Mouse (Mus musculus): ENCODE measurements at regions not wholly inside any gene's neighbourhood (a gene's known extent, or its start where the extent isn't known, plus 50 kb on each side); places are given as distances from the start of the nearest gene placed in this dataset.

DNA sequence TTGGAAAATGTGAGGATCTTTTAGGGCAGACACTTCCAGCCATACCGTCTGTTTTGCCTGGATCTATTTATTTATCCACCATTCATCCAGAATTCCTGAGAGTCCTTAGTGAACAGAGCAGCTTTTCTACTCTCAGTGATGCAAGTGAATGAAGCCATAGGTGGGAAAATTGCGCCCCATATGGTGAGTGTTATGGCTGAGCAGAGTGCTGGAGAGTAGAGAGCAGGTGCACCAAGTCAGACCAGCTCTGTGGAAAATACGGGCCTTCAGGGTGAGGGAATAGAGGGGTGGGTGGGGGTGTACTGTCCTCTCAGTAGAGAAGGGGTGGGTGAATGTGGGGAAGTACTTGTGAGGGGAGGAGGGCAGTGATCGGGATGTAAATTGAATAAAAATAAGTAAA, 223.0 kb upstream of the 4930550L24Rik start:
- no peak for DNase-seq

GRCm38 (mm10) chrX:58688964-58689363, 220.2 kb upstream of the 4930550L24Rik start:
- DNase-seq: peak; percentile 20 to 21

DNA sequence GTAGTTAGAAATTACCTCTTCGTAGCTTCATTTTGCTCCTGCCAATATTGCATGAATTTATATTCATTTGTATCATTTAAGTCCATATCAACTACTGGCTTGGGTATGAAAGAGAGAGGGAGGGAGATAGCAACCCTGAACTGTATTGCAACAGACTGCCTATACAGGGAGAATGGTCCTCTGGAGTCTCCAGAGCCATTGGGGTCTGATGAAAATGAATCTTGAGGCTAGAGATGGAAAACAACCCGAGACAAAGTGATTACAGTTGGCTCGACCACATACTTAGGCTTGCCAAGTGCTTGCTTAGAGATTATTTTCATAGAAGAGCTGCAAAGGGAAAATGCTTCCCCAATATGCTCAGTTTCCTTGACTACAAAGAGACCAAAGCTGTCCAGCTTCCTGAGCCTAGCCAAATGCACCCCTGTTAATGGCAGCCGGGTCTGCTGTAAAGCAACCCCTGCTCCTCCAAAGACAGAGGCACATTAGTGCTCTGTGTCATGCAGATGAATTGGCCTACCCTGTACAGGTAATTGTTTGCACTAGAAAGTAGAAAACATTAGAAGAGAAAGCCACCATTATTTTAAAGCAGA, 206.9 kb upstream of the 4930550L24Rik start:
- DNase-seq: peak in 1 of 2 experiments; percentile 3

Data from cerebellum, postnatal 14 days (tissue).